Mouse (Mus musculus) MEL (cell line): ENCODE results near the gene Tmem19. TPM values are rescaled to one million over a fixed set of nuclear protein-coding genes. Genes with fewer than 3 reads are reported as not detected.

ENCODE experiments used
- DNase-seq: peaks from one replicate; pipeline ENCODE4 v3.0.0; 2011; ENCODE audit warnings: low read depth, low spot score
- H3K27ac ChIP-seq: 2 replicates; pipeline ENCODE4 v1.5.1; 2012; ENCODE audit warnings: low read depth, mild to moderate bottlenecking, control low read depth, low read length, moderate library complexity; ENCODE audit not compliant: control insufficient read depth
- H3K27me3 ChIP-seq, 2 experiments: fragments of 150-350 bp in 1 of 2; sonication (generic) in 1 of 2; 2 replicates each; pipeline ENCODE4 v1.6.1; 2012; ENCODE audit warnings: low read length in 2 of 2, mild to moderate bottlenecking in 2 of 2, improper control_type of control experiment in 1 of 2, moderate library complexity in 1 of 2; ENCODE audit not compliant: insufficient read depth in 2 of 2, control insufficient read depth in 1 of 2
- H3K36me3 ChIP-seq, 2 experiments: 2 replicates each; pipeline ENCODE4 v1.6.1; 2012 to 2014; ENCODE audit warnings: low read length in 2 of 2, improper control_type of control experiment in 1 of 2, inconsistent platforms in 1 of 2, mild to moderate bottlenecking in 1 of 2; ENCODE audit not compliant: insufficient read depth in 2 of 2, control insufficient read depth in 1 of 2
- H3K4me1 ChIP-seq, 2 experiments: fragments of 150-350 bp in 1 of 2; sonication (generic) in 1 of 2; 2 replicates each; pipeline ENCODE4 v1.6.1; 2012; ENCODE audit warnings: low read length in 2 of 2, improper control_type of control experiment in 1 of 2, mild to moderate bottlenecking in 1 of 2; ENCODE audit not compliant: insufficient read depth in 2 of 2, control insufficient read depth in 1 of 2
- H3K4me3 ChIP-seq, 2 experiments: fragments of 150-350 bp in 1 of 2; sonication (generic) in 1 of 2; 2 replicates each; pipeline ENCODE4 v1.5.1; 2012; ENCODE audit warnings: low read depth in 2 of 2, low read length in 2 of 2, mild to moderate bottlenecking in 2 of 2, moderate library complexity in 2 of 2, control low read depth in 1 of 2, improper control_type of control experiment in 1 of 2; ENCODE audit not compliant: control insufficient read depth in 1 of 2, insufficient read depth in 1 of 2
- H3K79me2 ChIP-seq: 2 replicates; pipeline ENCODE4 v1.6.1; 2012; ENCODE audit warnings: mild to moderate bottlenecking, low read length, moderate library complexity; ENCODE audit not compliant: control insufficient read depth, poor library complexity, insufficient read depth
- H3K9ac ChIP-seq: 2 replicates; pipeline ENCODE4 v1.6.1; 2012; ENCODE audit warnings: low read depth, mild to moderate bottlenecking, control low read depth, low read length, moderate library complexity; ENCODE audit not compliant: control insufficient read depth, poor library complexity, severe bottlenecking
- H3K9me3 ChIP-seq: fragments of 150-350 bp; sonication (generic); replicated peaks from 2 replicates; pipeline ENCODE4 v1.6.1; 2012; ENCODE audit warnings: mild to moderate bottlenecking, low read length, improper control_type of control experiment, moderate library complexity; ENCODE audit not compliant: insufficient read depth
- ELF1 ChIP-seq: IDR thresholded peaks from 2 replicates; pipeline ENCODE4 v1.6.1; 2014; ENCODE audit warnings: low read depth, mild to moderate bottlenecking, inconsistent platforms, low read length, improper control_type of control experiment, moderate library complexity
- ETS1 ChIP-seq: IDR thresholded peaks from 2 replicates; pipeline ENCODE4 v1.6.1; 2012; ENCODE audit warnings: low read depth, mild to moderate bottlenecking, inconsistent platforms, low read length, improper control_type of control experiment, moderate library complexity
- GABPA ChIP-seq: IDR thresholded peaks from 2 replicates; pipeline ENCODE4 v1.6.1; 2012; ENCODE audit warnings: low read depth, mild to moderate bottlenecking, inconsistent platforms, low read length, improper control_type of control experiment, moderate library complexity
- HCFC1 ChIP-seq: IDR thresholded peaks from 2 replicates; pipeline ENCODE4 v1.6.1; 2012; ENCODE audit warnings: low read depth, mild to moderate bottlenecking, inconsistent platforms, low read length, improper control_type of control experiment, moderate library complexity
- MAX ChIP-seq: IDR thresholded peaks from 2 replicates; pipeline ENCODE4 v1.6.1; 2011; ENCODE audit warnings: low read length, improper control_type of control experiment
- MYB ChIP-seq: IDR thresholded peaks from 2 replicates; pipeline ENCODE4 v1.6.1; 2011; ENCODE audit warnings: mild to moderate bottlenecking, low read depth, low read length, improper control_type of control experiment
- RAD21 ChIP-seq: IDR thresholded peaks from 2 replicates; pipeline ENCODE4 v1.6.1; 2011; ENCODE audit warnings: mild to moderate bottlenecking, low read depth, low read length, improper control_type of control experiment
- TCF12 ChIP-seq: IDR thresholded peaks from 2 replicates; pipeline ENCODE4 v1.6.1; 2014; ENCODE audit warnings: low read depth, mild to moderate bottlenecking, inconsistent platforms, low read length, improper control_type of control experiment, moderate library complexity
- ZMIZ1 ChIP-seq: IDR thresholded peaks from 2 replicates; pipeline ENCODE4 v1.6.1; 2012; ENCODE audit warnings: low read depth, mild to moderate bottlenecking, inconsistent platforms, low read length, improper control_type of control experiment, moderate library complexity
- ZNF384 ChIP-seq: IDR thresholded peaks from 2 replicates; pipeline ENCODE4 v1.6.1; 2012; ENCODE audit warnings: low read depth, mild to moderate bottlenecking, inconsistent platforms, low read length, improper control_type of control experiment
- polyA plus RNA-seq, 2 experiments: library from polyadenylated mRNA; stranded (reverse) in 1 of 2; unstranded in 1 of 2; fragments of >175 nt in 1 of 2; fragments of >200 nt in 1 of 2; gene quantifications; 2 replicates each; pipeline versions ENCODE4 v1.2.1 to v1.2.4; 2012; ENCODE audit warnings: low replicate concordance in 2 of 2, low read depth in 1 of 2; ENCODE audit not compliant: insufficient read length in 2 of 2, insufficient read depth in 1 of 2, missing spikeins in 1 of 2
- total RNA-seq: library from RNA; depleted of rRNA; stranded (reverse); fragments of 300-350 nt; gene quantifications from 2 replicates; pipeline ENCODE4 v1.2.3, GENCODE M21; 2012; rRNA removed

Gene Tmem19
- total and polyA plus RNA-seq, 3 experiments = 10.7 to 16.6 TPM; not detected in 1

DNA sequence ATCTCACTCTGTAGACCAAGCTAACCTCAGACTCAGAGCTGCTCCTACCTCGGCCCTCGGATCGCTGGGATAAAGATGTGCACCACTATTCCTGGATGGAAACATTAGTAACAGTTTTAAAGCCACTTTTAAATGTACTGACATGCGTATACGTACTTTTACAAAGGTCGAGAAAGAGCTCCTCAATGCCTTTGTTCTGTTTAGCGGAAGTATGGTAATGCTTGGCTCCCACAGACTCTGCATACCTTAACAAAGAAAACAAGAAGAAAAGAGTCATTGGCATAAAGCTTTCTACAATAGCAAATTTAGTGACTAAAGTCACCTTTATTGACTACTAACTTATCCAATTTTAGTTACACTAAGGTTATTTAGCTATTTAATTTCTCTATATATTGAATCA, 67.6 kb downstream of the Tmem19 start:
- Histone ChIP-seq H3K36me3 (peaks cover 0 to 23% of the 10 kb centered on the region in 2 experiments; a peak in 2 of 4 replicates), H3K27me3 (no peaks in the 10 kb centered on the region), H3K4me1 (no peaks in the 10 kb centered on the region), H3K27ac (no peak overlapping the region), H3K4me3 (no peak overlapping the region), H3K9ac (no peak overlapping the region), H3K79me2 (no peaks in the 10 kb centered on the region), H3K9me3 (no peaks in the 10 kb centered on the region)
- DNase-seq = no peak
- no peak for TF ChIP-seq GABPA

DNA sequence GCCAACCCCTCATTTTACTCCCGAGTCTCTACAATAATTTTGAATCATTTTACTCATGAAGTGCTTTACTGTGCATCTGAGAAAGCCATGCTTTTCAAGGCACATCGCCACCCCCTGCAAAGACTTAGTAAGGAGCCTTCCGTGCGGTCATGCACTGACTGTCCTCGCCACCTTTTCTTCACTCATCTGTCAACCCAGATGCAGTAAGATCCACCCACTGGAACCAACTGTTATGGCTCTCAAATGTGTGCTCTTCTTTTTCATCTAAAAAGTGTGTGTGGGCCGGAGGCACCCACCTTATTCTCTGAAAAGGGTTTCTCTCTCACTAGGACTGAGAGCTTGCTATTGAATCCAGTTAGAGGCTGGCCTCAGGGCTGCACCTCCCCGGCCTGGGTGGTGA, 68.4 kb downstream of the Tmem19 start:
- Histone ChIP-seq H3K36me3 (peaks cover 0 to 20% of the 10 kb centered on the region in 2 experiments; a peak in 2 of 4 replicates), H3K9me3 (no peaks in the 10 kb centered on the region), H3K27me3 (no peaks in the 10 kb centered on the region), H3K9ac (no peak overlapping the region), H3K27ac (no peak overlapping the region)
- TF ChIP-seq TCF12 = no peak
- TF ChIP-seq ELF1 = no peak
- TF ChIP-seq MYB = no peak
- no peak for TF ChIP-seq ZMIZ1
- no peak for TF ChIP-seq MAX
- TF ChIP-seq ZNF384 = no peak
- TF ChIP-seq ETS1 = no peak
- TF ChIP-seq HCFC1 = no peak
- TF ChIP-seq, all 39 proteins: peak for 0
- no peak for DNase-seq
- no peaks in the 10 kb centered on the region for H3K4me1 ChIP-seq
- H3K4me3 ChIP-seq = no peak overlapping the region
- H3K79me2 ChIP-seq = no peaks in the 10 kb centered on the region

DNA sequence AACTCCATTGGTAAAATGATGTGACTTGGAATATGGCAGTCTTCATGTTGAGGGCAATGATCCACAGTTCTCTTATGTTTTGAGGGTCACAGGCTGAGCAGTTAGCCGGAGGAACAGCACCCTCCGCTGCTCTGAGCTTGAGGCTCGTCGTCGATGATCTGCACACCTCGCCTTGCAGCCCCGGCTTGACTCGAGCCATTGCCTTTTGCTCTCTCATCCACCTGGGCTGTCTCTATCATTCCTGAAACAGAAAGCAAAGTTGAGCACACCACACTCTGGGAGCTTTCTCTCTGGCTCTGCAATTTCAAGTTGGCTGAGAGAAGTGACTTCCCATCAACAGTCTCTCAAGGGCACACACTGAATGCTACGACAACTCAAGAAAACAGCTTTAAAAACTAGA, 71.6 kb downstream of the Tmem19 start:
- Histone ChIP-seq H3K9ac (no peak overlapping the region), H3K4me1 (no peaks in the 10 kb centered on the region), H3K4me3 (no peak overlapping the region), H3K27me3 (no peaks in the 10 kb centered on the region), H3K36me3 (peaks cover 0 to 14% of the 10 kb centered on the region in 2 experiments; a peak in 2 of 4 replicates), H3K9me3 (no peaks in the 10 kb centered on the region), H3K27ac (no peak overlapping the region), H3K79me2 (no peaks in the 10 kb centered on the region)
- DNase-seq = no peak
- TF ChIP-seq RAD21 = no peak

Other genes with a start within 250 kb of the Tmem19 start
- gene Tph2, start 177.5 kb downstream of the Tmem19 start, total RNA-seq = not detected in 2 replicates
- not detected for gene Tph2, start 177.5 kb downstream of the Tmem19 start, polyA plus RNA-seq
- 9.4 and 13.4 TPM in 2 replicates for gene Tbc1d15, start 111.0 kb downstream of the Tmem19 start, total RNA-seq
- gene Tbc1d15, start 111.0 kb downstream of the Tmem19 start, polyA plus RNA-seq = 10 to 100 TPM in 1 of 2 experiments, not detected in 1; 46.4 TPM
- gene Rab21, start 46.9 kb downstream of the Tmem19 start, total RNA-seq = 12.9 and 15.5 TPM in 2 replicates
- gene Rab21, start 46.9 kb downstream of the Tmem19 start, polyA plus RNA-seq = 10 to 100 TPM; 20.9 to 31.5 TPM
- 4.3 and 5.9 TPM in 2 replicates for gene Thap2, start 21.9 kb upstream of the Tmem19 start, total RNA-seq
- 1 to 10 TPM in 1 of 2 experiments, not detected in 1; 5.8 TPM for gene Thap2, start 21.9 kb upstream of the Tmem19 start, polyA plus RNA-seq
- gene Zfc3h1, start 22.5 kb upstream of the Tmem19 start, total RNA-seq = 14.4 and 16.7 TPM in 2 replicates
- gene Zfc3h1, start 22.5 kb upstream of the Tmem19 start, polyA plus RNA-seq = 10 to 100 TPM in 1 of 2 experiments, not detected in 1; 28.7 TPM
- 0.15 TPM in 1 of 2 replicates, not detected in the other for gene A930009A15Rik, start 207.5 kb upstream of the Tmem19 start, total RNA-seq
- not detected for gene A930009A15Rik, start 207.5 kb upstream of the Tmem19 start, polyA plus RNA-seq
- not detected in 2 replicates for gene Lgr5, start 225.3 kb upstream of the Tmem19 start, total RNA-seq
- not detected for gene Lgr5, start 225.3 kb upstream of the Tmem19 start, polyA plus RNA-seq